Comparison of ENCODE assay signal across 19 mouse cellular contexts in the genomic region with DNA sequence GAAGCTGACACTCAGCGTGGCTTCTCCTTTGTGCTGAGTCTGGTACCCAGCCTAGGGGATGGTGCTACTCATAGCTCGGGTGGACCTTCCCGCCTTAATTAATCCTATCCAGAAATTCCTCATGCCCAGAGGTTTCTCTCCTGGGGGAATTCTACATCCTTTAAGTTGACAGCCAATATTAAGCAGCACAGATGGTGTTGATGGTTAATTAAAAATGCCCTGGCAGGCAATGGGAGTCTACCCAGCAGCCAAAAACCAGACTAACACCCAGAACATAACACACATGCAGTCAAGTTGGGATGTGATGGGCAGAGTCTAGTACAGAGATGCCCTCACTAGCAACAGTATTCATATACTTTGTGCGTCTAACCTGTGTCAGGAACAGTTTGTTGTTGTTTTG.
DNase-seq lines count a peak whose midpoint lies in the region; ATAC-seq and TF ChIP-seq lines count a peak whose summit lies in the region.
"Had no signal": no experiment of that assay in that cellular context is flagged by ENCODE, and none has a peak within 500 bp of the region (broad histone marks: within the 10 kb centered on the region; RNA-seq: fewer than 3 reads in every experiment).

No protein-coding gene starts in this region.

- no peak overlapping the region for H3K4me3 ChIP-seq in forebrain, embryonic 14.5 days (ENCODE audit: low read depth, low read length)
- H3K4me3 ChIP-seq in forebrain, embryonic 10.5 days: no peak overlapping the region
- H3K4me3 ChIP-seq in midbrain, embryonic 16.5 days (ENCODE audit: low read depth, low read length): no peak overlapping the region

- no peaks in the 10 kb centered on the region for H3K27me3 ChIP-seq in forebrain, embryonic 14.5 days (replicated peaks; ENCODE audit: control insufficient read depth, insufficient read depth, low read length)
- H3K27me3 ChIP-seq in forebrain, embryonic 10.5 days (ENCODE audit: poor library complexity, severe bottlenecking): no peaks in the 10 kb centered on the region
- no peaks in the 10 kb centered on the region for H3K27me3 ChIP-seq in midbrain, embryonic 16.5 days (ENCODE audit: control insufficient read depth, insufficient read depth, low read depth, low read length)
- H3K27me3 ChIP-seq: CH12.LX, Patski had no signal

- TF ChIP-seq POLR2A in brain, embryonic 14.5 days (IDR thresholded peaks at IDR 0.05; ENCODE audit: borderline replicate concordance, extremely low read depth, insufficient read depth, insufficient read length, poor library complexity, severe bottlenecking): no peak

- H3K36me3 ChIP-seq in forebrain, embryonic 14.5 days (ENCODE audit: control insufficient read depth, insufficient read depth, low read length): no peaks in the 10 kb centered on the region
- no peaks in the 10 kb centered on the region for H3K36me3 ChIP-seq in forebrain, embryonic 10.5 days (replicated peaks)
- no peaks in the 10 kb centered on the region for H3K36me3 ChIP-seq in midbrain, embryonic 16.5 days (ENCODE audit: control insufficient read depth, insufficient read depth, low read length)
- H3K36me3 ChIP-seq: G1E had no signal

- H3K9me3 ChIP-seq in forebrain, embryonic 14.5 days (replicated peaks; ENCODE audit: control insufficient read depth, low read length): no peaks in the 10 kb centered on the region
- peaks cover 5% of the 10 kb centered on the region; the same call in 1 of the 2 replicates for H3K9me3 ChIP-seq in forebrain, embryonic 10.5 days
- H3K9me3 ChIP-seq in midbrain, embryonic 16.5 days (replicated peaks; ENCODE audit: control insufficient read depth, low read length, poor library complexity, severe bottlenecking): no peaks in the 10 kb centered on the region
- H3K9me3 ChIP-seq: G1E had no signal

- TF ChIP-seq CTCF in brain, embryonic 14.5 days (IDR thresholded peaks at IDR 0.05; ENCODE audit: borderline replicate concordance, extremely low read depth, insufficient read depth, insufficient read length): no peak

- H3K4me2 ChIP-seq in forebrain, embryonic 14.5 days (ENCODE audit: low read length): no peak overlapping the region
- H3K4me2 ChIP-seq in midbrain, embryonic 16.5 days (ENCODE audit: low read length): no peak overlapping the region

- 75% methylated on average over 4 of the region's 4 CpGs for WGBS in forebrain, embryonic 14.5 days
- 84% methylated on average over 4 of the region's 4 CpGs for WGBS in forebrain, embryonic 10.5 days
- 80% methylated on average over 4 of the region's 4 CpGs for WGBS in midbrain, embryonic 16.5 days

- no peak for ATAC-seq in forebrain, embryonic 14.5 days
- ATAC-seq in midbrain, embryonic 16.5 days: no peak
- ATAC-seq: CD4-positive, CD25-positive, alpha-beta regulatory T cell, adult 4 months; Patski had no signal

- no peak overlapping the region for H3K9ac ChIP-seq in forebrain, embryonic 14.5 days (ENCODE audit: low read length)
- H3K9ac ChIP-seq in midbrain, embryonic 16.5 days (ENCODE audit: low read depth, low read length): no peak overlapping the region

- no peak overlapping the region for H3K27ac ChIP-seq in forebrain, embryonic 14.5 days (ENCODE audit: low read depth, low read length)
- no peak overlapping the region for H3K27ac ChIP-seq in forebrain, embryonic 10.5 days
- H3K27ac ChIP-seq in midbrain, embryonic 16.5 days (ENCODE audit: low read length): no peak overlapping the region

- DNase-seq in forebrain, embryonic 14.5 days (ENCODE audit: low spot score): peak; percentile 58
- no peak for DNase-seq in forebrain, embryonic 10.5 days (ENCODE audit: extremely low spot score, low spot score)
- peak; percentile 66 for DNase-seq in brain, embryonic 14.5 days (ENCODE audit: low read depth)
- DNase-seq: adrenal gland, adult 2 months; adrenal gland, adult 8-10 months; adrenal gland, postnatal 10 days; adrenal gland, postnatal 14 days; adrenal gland, postnatal 25 days; adrenal gland, postnatal 36 days; B cell, adult 2 months; cerebellum, adult 11 months; cerebellum, adult 11-12 months; cerebellum, adult 18-20 months; cerebellum, adult 2 months had no signal

- no peaks in the 10 kb centered on the region for H3K4me1 ChIP-seq in forebrain, embryonic 14.5 days (ENCODE audit: control insufficient read depth, insufficient read depth, low read length)
- H3K4me1 ChIP-seq in forebrain, embryonic 10.5 days: peaks cover 5% of the 10 kb centered on the region; the same call in 1 of the 2 replicates
- no peaks in the 10 kb centered on the region for H3K4me1 ChIP-seq in midbrain, embryonic 16.5 days (ENCODE audit: control insufficient read depth, insufficient read depth, low read length)
